Mouse (Mus musculus): ENCODE measurements around the gene Ank.
A peak's percentile ranks its signal among the peaks of the same experiment; 100 is the strongest.

The Ank gene

DNA sequence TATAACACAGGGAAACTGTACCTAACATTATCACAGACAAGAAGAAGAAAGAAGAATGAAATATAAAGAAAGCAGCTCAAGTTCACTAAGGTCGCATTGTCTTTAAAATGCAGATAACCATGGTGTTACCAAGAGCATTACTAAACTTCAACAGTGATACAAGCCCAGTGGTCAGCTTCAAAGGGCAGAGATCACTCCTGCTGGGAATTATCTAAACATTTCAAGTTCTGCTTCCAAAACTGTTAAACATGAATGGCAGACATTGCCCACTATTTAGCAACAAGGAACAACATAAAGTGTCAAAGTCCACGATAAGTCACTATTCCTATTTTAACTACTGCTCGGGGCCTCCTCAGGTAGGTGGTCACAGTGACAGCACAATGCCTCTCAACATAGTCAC, 138.1 kb downstream of the Ank start:
- DNase-seq (ENCODE audit: low spot score): no peak

DNA sequence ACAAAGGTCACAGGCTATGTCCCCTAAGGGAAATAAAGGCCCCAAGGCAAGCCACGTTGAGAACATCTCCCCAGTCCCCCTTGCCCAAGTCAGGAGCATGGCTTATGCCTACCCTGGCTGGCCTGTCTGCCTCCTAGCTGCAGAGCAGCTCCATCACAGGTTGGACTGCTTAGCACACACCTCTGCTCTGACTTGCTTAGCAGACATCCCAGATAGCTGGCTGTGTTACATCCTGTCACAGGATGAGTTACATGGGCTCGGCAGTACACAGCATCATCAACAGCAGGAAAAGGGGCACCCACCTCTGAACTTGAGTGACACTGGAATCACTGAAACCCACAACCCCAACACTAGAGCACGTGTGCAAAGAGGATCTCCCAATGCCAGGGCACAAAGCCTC, 138.8 kb downstream of the Ank start:
- no peak for DNase-seq (ENCODE audit: low spot score)

DNA sequence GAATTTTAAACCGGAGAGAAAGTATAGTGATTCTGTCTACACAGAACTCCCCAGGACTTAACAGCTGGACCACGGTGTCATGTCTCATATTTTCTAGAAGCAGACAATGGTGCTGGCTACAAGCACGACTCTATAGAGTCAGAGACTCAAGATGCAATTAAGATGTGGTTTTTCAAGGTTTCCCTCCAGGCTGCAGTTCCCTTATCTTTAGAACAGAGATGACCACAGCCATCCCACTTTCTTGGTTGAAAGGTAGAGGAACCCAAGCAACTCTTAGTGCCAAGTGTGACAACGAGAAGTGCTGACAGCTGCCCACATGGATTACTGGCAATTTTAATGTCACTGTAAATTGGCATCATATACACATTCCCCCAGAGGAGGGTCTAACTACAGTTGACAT, 143.1 kb downstream of the Ank start:
- DNase-seq (ENCODE audit: low spot score): no peak

DNA sequence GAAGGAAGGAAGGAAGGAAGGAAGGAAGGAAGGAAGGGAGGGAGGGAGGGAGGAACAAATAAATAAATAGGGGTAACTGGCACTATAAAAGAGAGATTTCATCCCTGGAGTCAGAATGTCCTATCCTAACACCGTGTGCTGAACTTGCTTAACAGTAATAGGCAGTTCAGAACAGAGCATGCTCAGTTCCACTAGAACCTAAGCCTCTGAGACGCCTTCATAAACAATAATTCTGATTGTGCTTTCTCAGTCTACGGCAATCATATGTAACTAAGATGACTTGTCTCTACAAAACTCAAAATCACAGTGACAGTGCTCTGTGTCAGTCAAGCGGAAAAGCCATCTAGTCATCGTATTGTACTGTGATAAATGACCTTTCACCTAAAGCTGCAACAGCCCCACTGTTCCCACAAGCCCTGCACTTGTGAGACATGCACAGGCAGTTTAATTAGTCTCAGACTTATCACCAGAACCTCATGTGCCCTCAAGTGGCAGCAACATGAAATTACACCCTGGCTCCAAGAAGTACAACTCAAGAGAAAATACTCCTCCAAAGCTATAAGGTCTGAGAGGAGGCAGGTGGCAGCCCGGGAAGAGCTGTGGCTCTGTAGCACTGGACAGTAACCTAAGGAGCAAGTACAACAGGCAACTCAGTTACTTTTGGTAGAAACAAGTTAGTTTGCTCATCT, 146.2 kb downstream of the Ank start:
- peak; percentile 72 for DNase-seq (ENCODE audit: low spot score)

DNA sequence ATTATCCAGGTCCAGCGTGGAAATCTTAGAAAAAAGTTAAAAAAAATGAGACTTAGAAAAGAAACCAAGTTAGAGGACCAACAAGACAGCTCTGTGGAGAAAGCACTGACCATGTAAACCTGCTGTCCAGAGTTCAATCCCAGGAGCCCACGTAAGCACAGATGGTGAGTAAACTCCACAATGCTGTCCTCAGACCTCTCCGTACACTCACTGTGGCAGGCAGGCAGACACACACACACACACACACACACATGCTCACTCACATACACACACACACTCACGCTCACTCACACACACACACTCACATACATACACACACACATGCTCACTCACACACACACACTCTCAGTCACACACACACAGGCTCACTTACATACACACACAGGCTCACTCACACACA, 146.8 kb downstream of the Ank start:
- no peak for DNase-seq (ENCODE audit: low spot score)

DNA sequence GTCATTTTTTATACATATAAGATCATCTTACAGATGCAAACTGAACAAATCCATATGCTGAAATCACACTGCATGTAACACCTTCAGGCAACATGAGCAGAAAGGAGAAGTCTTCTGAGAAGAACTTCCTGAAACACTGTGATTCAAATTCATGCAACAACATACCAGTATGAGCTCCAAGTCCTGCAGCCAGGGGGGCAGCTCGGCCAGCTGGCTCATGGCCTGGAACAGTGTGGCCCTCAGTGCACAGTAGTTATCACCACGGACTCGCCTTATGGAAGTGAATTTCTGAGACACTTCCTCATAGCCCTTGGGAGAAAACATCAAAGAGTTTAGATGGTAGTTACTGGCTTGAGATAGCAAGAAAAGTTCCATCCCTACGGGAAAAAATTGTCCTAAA, 149.7 kb downstream of the Ank start:
- DNase-seq (ENCODE audit: low spot score): no peak

DNA sequence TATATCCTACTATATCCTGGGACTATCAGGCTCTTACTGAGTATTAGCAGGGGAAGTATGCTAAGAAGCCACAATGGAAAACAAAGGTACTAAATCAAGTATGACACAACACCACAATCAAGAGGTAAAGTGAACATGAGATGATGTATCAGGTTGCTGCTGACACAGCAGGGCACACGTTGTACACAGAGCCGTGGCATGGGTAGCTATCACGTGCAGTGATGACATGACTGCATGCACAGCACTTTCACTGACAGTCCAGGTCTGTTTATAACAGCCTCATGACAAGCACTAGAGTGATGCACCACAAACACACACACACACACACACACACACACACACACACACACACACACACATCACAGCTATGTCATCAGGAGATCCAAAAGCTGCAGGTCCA, 150.8 kb downstream of the Ank start:
- no peak for DNase-seq (ENCODE audit: low spot score)

DNA sequence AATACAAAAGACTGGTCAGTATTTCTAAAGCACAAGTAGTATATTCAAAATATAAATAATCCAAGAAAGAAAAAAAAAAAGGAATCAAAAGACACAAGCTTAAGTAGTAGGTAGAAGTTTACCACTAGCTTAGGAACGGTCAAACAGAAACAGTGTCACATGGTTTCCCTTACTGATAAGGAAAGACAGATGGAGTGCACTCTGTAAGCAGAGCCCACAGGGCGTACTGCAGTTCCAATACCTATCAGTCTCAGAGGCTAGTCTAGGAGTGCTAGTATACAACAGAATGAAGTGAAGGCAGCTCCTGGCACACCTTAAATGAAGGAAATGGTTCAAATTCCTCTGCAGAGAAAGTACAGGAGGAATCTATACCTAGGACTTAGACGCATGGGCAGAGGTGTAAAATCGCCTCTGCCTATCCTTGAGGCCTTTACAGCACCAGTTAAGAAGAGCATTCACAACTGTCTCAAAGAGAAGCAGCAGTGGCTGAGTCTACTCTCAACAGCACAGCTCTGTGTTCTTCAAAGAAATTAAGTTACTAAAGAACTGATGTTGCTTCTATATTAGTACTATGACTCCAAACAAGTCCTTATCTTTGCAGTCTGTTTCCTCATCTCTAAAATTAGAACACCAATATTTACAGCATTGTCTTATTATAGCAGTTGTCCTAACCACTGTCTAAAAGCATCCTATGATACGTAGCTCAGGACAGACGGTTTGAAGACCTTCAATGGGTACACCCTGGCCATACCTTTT, 152.5 kb downstream of the Ank start:
- DNase-seq (ENCODE audit: low spot score): no peak

DNA sequence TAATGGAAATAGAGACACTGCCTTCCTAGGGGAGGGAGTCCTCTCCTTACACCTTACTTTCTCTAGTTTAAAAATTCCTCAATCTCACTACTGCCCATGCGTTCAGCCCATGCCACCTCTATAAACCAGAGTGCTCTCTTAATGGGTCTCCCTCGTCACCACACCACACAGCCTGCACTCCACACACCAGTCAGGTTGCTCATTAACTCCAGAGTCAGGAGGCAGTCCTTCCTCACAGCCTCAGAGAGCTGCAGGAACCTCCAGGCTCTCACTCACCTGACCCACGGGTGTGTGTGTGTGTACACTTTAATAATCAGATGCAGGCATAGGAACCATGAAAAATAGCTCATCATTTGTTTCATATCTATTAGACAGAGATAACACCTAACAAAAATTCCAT, 153.2 kb downstream of the Ank start:
- no peak for DNase-seq (ENCODE audit: low spot score)

DNA sequence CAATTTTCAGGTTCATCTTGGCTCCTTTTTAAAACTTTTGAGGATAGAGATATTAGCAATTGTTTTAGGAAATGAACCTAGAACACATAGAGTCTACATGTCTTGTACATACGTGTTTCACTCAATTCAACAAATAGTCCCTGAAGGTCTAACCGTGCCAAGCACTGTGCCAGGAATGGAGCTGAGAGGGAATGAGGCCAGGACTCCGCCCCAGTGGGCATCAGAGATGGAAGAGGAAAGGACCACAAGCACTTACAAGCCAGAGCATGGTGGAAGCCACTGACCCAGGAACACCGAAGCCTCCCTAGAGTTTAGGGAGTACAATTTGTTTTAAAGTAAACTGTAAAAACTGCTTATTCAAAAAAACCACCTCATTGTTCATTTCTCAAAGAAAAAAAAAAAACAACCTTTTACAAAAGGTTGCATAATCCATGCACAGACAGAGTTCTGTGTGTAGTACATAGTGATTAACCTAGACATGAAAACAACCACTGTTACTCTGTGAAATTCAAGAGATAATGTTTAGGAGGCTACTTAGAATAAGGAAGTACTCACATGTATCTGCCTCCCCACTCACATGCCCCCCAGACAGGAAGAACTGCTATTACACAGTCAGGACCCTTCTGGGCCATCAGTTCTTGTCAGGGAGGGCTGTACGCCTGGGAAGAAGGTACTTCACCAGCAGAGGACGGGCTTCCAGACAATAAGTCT, 154.2 kb downstream of the Ank start:
- no peak for DNase-seq (ENCODE audit: low spot score)

DNA sequence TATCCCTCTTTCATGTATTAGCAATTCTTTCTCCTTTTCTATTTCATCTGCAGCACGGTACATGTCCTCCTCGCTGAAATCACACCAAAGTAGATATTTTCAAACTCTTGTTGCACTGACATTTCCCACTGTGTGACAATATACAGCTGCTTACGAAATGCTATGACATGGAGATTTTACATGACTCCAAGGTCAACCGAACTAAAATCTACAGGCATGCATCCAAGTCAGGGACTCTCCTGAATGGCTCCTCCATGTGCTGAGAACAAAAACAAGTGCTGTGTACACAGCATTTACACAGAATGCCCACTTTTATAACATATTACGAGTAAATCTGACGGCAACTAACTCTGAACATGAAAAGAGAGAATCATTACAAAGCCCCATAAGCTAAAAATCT, 156.8 kb downstream of the Ank start:
- no peak for DNase-seq (ENCODE audit: low spot score)

DNA sequence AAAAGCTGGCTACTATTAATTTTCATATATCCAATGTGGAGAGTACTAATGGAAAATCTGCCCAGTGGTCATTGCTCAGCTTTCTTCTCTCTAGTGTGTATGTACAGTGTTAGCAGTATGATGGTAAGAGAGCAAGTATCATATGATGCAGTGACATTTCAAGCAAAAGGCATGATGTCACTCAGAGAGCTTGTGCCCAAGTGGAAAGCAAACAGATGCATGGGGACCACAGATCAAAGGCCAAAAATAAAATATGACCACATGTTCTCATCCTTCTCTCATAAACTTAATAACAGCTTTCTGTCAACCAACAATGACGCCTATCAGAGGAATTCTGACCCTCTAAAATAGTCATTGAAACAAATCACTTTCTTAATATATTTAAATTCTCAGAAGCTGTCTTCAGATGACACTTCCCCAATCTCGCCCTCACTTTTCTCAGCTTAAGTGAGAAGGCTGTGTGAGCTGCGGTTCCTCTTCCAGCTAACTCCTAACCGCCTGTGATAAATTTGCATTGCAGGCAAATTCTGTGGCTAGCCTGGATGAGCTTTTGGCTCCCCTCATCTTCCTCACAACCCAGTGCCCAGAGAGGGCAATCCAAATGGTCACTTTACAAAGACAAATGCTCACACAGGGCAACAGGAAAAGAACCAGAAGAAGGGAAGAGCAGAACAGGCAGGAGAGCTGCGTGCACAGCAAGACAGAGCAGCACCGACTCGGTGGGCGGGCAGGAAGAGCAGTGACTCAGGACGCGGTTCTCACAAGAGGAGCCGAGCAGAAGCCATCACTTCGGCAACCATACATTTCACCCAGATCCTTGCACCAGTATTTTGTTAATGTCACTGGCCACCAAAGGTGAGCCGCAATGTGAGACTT, 158.8 kb downstream of the Ank start:
- no peak for DNase-seq (ENCODE audit: low spot score)

DNA sequence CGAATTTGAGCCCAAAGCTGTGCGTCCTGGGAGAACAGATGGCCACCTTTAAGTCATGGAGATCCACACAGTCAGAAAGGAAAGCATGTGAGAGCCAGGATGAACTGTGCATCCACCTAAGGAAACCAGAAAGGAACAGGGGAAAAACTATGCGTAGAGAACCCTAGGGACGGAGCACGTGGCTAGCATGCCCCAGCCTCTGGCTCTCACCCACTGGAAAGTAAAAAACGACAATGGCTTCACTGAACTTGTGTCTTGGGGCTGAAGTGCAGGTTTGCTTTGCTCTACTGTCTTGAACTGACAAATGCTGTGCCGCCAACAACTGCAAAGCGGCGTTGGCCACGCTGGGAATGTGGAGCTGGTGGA, 159.4 kb downstream of the Ank start:
- DNase-seq (ENCODE audit: low spot score): no peak

DNA sequence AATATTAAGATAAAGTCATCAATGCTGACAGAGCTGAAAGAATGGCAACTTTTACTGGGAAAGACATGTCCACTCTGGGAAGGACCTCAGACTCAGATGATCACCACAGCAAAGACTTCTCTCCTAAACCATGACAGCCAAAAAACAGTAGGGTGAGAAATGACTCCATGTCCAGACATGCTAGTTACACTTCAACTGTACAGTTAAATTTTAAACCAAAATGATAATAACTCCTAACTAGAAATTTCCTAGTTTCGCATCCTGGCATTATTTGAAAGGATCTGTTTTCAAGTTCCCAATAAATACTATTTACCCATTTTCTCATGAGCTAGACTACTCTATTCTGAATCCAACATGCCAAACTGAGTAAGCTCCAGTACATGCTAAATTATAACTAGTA, 159.8 kb downstream of the Ank start:
- no peak for DNase-seq (ENCODE audit: low spot score)

DNA sequence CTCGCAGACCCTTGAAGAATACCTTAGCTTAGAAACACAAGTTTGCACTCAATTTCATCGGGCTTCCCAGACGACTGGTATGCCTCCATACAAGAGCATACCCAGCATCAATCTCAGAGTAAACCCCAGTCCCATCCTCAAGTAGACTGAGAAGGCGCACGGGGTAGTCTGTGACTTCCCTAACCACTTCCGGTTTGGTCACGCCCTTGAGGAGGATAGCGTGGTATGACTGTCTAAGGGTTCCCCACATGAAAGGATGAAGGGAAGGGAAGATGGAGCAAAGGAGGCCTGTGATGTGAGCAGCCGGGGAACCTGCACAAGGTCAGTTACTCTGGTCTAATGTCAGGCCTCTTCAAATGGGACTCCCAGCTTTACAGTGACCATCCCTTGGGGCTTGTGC, 161.3 kb downstream of the Ank start:
- DNase-seq (ENCODE audit: low spot score): no peak

DNA sequence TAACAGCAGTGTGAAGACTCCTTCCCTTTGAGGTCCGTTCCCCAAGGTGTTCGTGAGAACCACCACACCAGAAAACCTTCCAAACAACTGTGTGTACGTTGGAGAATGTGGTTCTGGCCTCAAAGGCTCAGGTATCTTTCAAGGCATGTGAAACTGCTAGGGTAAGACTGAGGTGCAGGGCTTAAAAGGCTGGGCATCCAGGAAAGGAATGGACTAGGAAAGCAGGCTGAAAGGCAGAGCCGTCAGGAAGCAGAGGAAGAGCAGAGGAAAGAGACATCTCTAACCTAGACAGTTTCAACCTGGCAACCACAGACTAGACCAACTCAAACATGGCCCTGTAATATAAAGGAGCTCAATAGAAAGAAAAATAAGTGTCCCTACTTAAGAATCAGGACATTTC, 162.6 kb downstream of the Ank start:
- no peak for DNase-seq (ENCODE audit: low spot score)

DNA sequence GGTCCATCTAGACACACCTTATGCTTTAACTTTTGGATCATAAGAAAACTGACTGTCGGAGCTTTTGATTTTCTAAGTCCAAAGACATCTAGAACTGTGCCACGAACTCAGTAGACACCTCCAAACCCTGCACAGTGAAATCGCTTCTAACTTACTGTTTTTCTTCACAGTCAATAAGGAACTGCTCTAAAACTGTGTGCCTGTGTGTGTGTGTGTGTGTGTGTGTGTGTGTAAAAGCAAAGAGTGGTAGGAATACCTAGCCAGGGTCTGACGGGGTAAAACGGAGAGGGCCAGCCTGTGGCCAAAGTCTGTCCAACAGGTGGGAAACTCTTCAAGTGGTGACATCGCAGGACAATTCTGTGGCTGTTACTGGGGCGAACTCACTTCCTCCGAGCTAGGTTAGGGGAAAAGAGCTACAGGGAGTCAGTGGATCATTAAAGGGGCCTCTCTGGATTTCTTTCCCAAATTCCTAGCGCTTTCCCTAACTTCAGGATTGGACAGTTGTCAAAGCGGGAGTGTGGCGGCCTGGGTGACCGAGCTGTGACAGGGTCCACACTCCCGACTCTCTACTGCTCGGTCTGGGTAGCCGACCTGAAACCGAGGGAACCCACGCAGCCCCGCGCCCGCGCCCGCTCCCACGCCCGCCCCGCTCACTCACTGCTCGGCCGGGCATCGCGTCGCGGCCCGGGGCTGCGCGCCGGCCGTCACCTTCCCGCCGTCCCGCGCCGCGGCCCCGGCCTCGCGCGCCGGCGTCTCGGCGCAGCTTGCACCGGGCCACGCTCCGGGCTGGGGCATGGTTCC, 163.5 kb downstream of the Ank start:
- DNase-seq (ENCODE audit: low spot score): peak; percentile 30

DNA sequence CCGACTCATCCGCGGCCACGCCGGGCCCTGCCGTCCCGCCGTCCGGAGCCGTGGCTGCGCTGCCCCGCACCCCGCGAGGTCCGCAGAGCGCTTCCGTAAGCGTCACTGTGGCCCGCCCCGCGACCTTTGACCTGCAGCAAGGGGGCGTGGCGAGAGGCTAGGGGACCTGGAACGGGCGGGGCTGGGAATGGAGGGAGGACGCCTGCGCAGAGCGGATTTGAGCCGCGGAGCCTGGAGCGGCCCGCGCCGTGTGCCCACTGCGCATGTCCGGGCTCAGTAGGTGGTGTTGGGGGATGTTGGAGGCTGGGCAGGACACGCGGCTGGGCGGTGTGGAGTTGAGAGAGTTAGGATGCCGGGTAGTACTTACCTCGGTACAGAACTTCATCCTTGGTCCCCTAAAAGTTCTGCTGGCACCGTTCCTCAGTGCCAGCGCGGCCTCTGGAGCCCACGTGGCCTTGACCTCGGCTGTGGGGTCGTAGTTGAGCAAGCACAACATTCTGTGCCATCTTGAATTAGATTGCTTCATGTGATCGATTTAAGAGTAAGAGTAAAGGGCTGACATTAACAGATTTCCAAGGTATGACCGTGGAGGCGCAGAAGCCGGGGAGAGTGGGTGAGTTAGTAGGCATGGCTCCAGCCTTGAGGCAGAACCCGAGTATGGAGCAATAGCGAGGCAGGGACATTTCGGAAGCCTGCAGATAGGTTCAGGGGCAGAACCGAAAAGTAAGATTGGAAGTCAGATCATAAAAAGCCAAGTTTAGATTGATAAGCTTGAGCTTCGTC, 164.3 kb downstream of the Ank start, which contains the start of gene Otulin:
TSS of gene Otulin (minus strand) at position 93 of the 783 bp plus-strand sequence.
- DNase-seq (ENCODE audit: low spot score): peak; percentile 97

DNA sequence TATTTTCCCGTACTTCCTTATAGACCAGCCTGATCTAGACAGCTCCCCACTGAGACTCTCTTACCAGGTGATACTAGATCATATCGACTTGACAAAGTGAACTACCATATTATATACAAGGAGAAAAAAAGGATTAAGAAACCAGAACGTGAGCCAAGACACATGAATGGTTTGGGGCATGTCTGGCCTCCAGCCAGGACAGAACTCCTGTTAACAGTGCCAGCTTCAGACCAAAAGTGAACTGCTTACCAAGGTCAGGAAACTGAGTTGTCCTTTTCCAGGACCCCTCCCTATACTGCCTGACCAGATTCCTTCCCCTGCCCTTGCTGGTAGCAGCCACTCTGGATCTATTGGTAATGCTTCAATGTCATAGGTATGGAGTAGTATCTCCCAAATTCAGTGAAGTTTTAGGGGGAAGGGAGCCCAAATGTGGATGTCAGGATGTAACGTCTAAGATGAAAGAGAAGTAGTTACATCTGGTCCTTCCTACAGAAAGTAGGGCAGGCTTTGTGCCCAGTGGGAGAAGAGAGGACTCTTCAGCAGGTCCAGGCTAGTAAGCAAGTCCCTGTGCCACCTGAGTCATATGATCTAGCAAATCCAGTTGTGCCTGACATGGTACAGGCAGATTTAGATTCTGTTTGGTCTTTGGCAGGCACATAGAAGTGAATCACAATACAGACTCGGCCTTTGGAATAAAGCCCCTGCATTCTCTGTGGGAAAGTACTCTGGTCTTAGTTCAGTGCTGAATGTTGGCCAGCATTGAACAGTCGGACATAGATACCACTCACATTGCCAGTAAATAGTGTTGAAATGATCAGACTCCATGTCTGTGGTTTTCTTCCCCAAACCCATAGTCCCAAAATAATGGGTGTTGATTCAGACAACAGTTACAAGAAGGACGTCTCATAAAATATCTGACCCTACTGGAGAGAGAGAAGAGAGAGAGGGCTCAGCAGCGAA, 167.7 kb downstream of the Ank start:
- DNase-seq (ENCODE audit: low spot score): no peak

Measured in adipocyte (in vitro differentiated cells).